Mouse (Mus musculus) ES-Bruce4 (cell line): ENCODE data around the gene Anks1b.

ENCODE experiments used
- CTCF ChIP-seq: IDR thresholded peaks from one replicate; pipeline ENCODE4 v1.8.1; 2011; ENCODE audit warnings: low read depth, low read length
- EP300 ChIP-seq: IDR thresholded peaks from 2 replicates; pipeline ENCODE4 v1.6.1; 2011; ENCODE audit warnings: low read depth, low read length; ENCODE audit not compliant: insufficient read depth
- POLR2A ChIP-seq: IDR thresholded peaks from one replicate; pipeline ENCODE4 v1.8.1; 2011; ENCODE audit warnings: low read length; ENCODE audit not compliant: insufficient read depth

- TF ChIP-seq CTCF (no peak), POLR2A (no peak), EP300 (no peak)
Measured at GRCm38 (mm10) chr10:90562906-90563305, 689.6 kb downstream of the Anks1b start.
